Mouse (Mus musculus) urinary bladder, postnatal 36 days (tissue): ENCODE measurements around the gene Tspan33.
"Not testable (repeated sequence)": the region's sequence is repeated elsewhere in the genome, so short reads cannot be mapped to it uniquely, and the experiment has no call there.

ENCODE experiments used
- DNase-seq, 2 experiments: peaks; one replicate each; pipeline ENCODE4 v3.0.0; 2022; ENCODE audit warnings: low spot score in 2 of 2, mixed read lengths in 1 of 2

Tspan33 gene

DNA sequence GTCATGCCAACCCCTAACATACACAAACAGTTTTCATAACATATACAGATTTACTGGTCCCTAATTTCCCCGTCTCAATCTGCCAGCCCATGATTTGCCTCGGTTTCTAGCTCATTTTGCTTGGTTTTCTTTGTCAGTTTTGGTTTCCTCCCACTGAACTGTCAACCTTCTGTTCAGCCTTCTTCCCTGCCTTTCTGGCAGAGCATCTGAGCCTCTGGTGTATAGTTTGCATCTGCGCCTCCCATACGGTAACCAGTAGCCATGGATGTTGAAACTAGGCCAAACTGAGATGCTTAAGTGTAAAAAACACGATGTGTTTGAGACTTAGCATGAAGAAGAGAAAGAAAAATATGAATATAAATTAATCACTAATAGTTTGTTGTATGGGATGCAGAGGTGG, 62.0 kb downstream of the Tspan33 start:
- DNase-seq = no peak

DNA sequence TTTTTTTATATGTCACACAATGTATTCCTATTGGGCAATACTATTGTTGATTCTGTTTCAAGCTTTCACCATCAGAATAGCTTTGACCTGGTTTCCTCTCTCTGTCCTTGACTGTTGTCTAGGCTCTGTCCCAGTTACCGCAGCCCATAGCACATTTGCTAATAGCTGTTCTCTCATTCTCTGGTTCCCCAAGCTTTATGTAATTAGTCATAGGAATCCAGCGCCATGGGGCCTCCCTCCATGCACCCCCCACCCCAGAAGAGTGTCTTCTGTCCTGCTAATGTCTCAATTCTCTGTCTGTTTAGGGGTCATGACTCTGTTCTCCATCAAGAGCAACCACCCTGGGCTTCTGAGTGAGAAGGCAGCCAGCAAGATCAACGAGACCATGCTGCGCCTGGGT, 62.5 kb downstream of the Tspan33 start:
- DNase-seq = no peak

DNA sequence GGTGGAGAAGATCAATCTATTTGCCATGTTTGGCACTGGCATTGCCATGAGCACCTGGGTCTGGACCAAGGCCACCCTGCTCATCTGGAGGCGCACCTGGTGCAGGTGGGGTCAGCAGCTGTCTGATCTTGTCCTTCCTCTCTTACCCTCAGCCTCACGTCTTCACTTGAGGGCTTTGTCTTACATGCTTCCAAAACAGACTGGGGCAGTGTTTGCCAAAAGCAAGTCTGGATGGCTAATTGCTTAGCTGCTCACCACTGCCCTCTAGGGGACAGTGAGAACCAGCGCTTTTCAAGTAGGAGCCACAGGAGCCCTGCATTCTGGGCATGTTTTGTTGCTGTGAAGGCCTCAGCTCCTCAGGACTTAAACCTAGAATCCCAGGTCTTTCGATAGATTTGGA, 64.4 kb downstream of the Tspan33 start:
- peak; percentile 65 to 68 for DNase-seq

DNA sequence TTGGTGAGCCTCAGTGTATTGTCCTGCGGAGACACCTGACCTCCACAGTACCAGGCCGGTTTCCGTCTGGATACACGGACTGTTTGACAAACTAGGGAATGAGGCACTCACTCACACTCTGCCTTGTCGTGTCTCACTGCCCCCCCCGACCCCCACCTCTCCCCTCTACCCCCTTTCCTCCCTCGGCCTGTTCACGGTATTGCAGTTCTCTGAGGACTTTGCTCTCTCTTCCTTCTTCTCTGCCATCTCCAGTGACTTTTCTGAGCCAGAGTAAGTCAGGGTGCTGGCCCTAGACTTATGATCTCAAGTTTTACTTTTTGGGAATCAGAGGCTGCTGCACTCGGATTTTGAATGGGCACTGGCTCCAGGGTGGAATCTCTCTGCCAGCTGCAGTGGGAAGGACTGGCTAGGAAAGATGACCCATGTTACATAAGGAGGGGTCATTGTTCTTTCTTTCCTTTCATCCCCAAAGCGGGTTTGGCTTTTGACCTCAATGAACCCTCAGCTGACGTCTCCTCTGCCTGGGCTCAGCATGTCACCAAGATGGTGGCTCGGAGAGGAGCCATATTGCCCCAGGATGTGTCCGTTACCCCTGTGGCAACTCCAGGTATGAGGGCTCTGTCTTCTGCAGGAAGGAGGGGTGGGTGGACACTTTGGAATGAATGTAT, 65.1 kb downstream of the Tspan33 start:
- DNase-seq = no peak

DNA sequence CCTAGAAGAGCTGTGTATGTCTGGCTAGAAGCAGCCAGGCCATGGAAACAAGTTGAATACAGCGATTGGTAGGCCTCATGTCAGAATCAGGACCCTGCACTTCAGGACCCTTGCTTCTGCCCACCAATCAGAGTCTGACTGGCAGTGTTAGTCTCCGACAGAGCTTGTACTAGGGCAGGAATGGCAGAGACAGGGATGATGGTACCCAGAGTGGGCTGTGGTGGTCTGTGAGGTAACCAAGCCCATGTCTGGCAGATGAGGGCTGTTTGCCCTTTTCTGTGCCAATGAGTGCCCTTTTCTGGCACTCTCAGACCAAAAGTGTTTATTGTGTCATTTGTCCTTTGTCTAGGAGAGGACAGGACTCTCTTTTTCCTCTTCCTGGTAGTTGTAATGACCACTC, 66.4 kb downstream of the Tspan33 start:
- not testable (repeated sequence) for DNase-seq

DNA sequence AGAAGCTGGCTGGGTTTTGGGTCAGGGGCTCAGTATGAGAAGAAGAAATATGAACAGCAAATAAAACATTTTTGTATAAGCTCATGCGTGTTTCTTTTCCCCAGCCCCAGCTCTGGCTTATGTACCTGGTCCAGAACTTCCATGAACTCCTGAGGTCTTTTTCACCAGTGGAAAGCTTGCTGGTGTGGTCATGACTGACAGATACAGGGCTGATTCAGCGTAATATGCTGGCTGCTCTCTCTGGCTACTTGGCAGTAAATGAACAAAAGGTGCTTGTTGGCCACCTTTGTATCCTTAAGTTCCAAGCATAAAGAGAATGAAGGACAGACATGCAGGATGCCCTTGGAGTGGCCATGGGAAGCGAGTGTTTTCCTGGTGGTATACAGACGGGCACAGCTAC, 67.3 kb downstream of the Tspan33 start:
- DNase-seq = no peak

DNA sequence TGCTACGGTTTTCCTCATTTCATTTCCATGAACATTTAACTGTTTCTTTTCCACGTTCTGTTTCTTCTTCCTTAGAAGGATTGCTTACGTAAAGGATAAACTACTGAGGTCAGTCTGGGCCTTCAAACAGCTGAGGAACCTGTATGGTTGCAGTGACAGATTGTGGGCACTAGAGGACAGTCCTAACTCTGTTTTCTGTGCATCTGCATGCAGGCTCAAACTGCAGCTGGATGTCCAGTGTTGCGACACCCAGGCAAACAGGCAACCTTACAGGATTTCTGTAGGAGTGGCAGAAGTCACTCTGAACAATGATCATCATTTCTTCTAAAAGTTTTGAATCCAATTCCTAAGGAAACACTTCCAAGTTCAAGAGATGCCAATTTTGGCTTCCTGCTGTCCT, 68.5 kb downstream of the Tspan33 start:
- DNase-seq = peak in 1 of 2 experiments; percentile 22

DNA sequence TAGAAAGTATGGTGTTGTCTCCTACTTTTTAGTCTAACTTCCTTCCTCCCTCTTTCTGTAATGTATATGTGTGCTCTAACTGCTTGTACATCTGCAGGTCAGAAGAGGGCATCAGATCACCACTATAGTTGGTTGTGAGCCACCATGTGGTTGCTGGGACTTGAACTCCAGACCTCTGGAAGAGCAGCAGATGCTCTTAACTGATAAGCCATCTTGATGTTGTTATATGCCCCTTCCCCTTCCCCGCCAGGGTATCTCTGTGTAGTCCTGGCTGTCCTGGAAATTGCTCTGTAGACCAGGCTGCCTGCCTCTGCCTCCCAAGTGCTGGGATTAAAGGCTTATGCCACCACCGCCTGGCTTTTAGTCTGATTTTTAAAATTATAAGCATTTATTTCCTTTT, 72.9 kb downstream of the Tspan33 start:
- DNase-seq = no peak
